Mouse (Mus musculus): ENCODE data around the gene Tram2. TPM values are rescaled to one million over a fixed set of nuclear protein-coding genes. Genes with fewer than 3 reads are reported as not detected.
A peak's percentile ranks its signal among the peaks of the same experiment; 100 is the strongest.

The Tram2 gene
- polyA plus RNA-seq, 1 experiment, result 6.7 TPM

- Histone ChIP-seq H3K4me3 (replicated peaks; ENCODE audit: control insufficient read depth, low read depth, low read length) (no peak overlapping the region), H3K4me1 (ENCODE audit: control insufficient read depth, insufficient read depth, low read length) (peaks cover 2% of the 10 kb centered on the region), H3K27ac (ENCODE audit: control insufficient read depth, insufficient read depth, low read depth, low read length, poor library complexity) (no peak overlapping the region)
- WGBS, result 82% methylated on average over 9 of the region's 9 CpGs
- TF ChIP-seq CTCF (IDR thresholded peaks at IDR 0.05; ENCODE audit: control insufficient read depth, insufficient read depth, low read length) (no peak), POLR2A (IDR thresholded peaks at IDR 0.05; ENCODE audit: borderline replicate concordance, control insufficient read depth, low read depth, low read length) (no peak)
Observed at GRCm38 (mm10) chr1:21053009-21053408, 26.0 kb downstream of the Tram2 start.

- Histone ChIP-seq H3K27ac (ENCODE audit: control insufficient read depth, insufficient read depth, low read depth, low read length, poor library complexity) (no peak overlapping the region), H3K4me3 (replicated peaks; ENCODE audit: control insufficient read depth, low read depth, low read length) (no peak overlapping the region), H3K4me1 (ENCODE audit: control insufficient read depth, insufficient read depth, low read length) (peaks cover 2% of the 10 kb centered on the region)
- TF ChIP-seq POLR2A (IDR thresholded peaks at IDR 0.05; ENCODE audit: borderline replicate concordance, control insufficient read depth, low read depth, low read length) (no peak), CTCF (IDR thresholded peaks at IDR 0.05; ENCODE audit: control insufficient read depth, insufficient read depth, low read length) (no peak)
- WGBS, result 80% methylated on average over 5 of the region's 5 CpGs
Observed at GRCm38 (mm10) chr1:21052608-21053007, 26.4 kb downstream of the Tram2 start.

- WGBS, result 57% methylated on average over 5 of the region's 5 CpGs
- H3K4me1 ChIP-seq (ENCODE audit: control insufficient read depth, insufficient read depth, low read length), result peaks cover 2% of the 10 kb centered on the region
- TF ChIP-seq CTCF (IDR thresholded peaks at IDR 0.05; ENCODE audit: control insufficient read depth, insufficient read depth, low read length) (no peak), POLR2A (IDR thresholded peaks at IDR 0.05; ENCODE audit: borderline replicate concordance, control insufficient read depth, low read depth, low read length) (no peak)
- H3K4me3 ChIP-seq (replicated peaks; ENCODE audit: control insufficient read depth, low read depth, low read length), result no peak overlapping the region
- no peak overlapping the region for H3K27ac ChIP-seq (ENCODE audit: control insufficient read depth, insufficient read depth, low read depth, low read length, poor library complexity)
Observed at GRCm38 (mm10) chr1:21052132-21052545, 26.9 kb downstream of the Tram2 start.

- H3K27ac ChIP-seq (ENCODE audit: control insufficient read depth, insufficient read depth, low read depth, low read length, poor library complexity), result no peak overlapping the region
- H3K4me3 ChIP-seq (replicated peaks; ENCODE audit: control insufficient read depth, low read depth, low read length), result no peak overlapping the region
- peaks cover 2% of the 10 kb centered on the region for H3K4me1 ChIP-seq (ENCODE audit: control insufficient read depth, insufficient read depth, low read length)
- TF ChIP-seq CTCF (IDR thresholded peaks at IDR 0.05; ENCODE audit: control insufficient read depth, insufficient read depth, low read length) (no peak; the same call in 1 of the 2 replicates), POLR2A (IDR thresholded peaks at IDR 0.05; ENCODE audit: borderline replicate concordance, control insufficient read depth, low read depth, low read length) (no peak)
- 43% methylated on average over 5 of the region's 5 CpGs for WGBS
Observed at GRCm38 (mm10) chr1:21049005-21049404, 30.0 kb downstream of the Tram2 start.

- 67% methylated on average over 8 of the region's 8 CpGs for WGBS
- H3K4me3 ChIP-seq (replicated peaks; ENCODE audit: control insufficient read depth, low read depth, low read length), result no peak overlapping the region
- H3K4me1 ChIP-seq (ENCODE audit: control insufficient read depth, insufficient read depth, low read length), result peaks cover 2% of the 10 kb centered on the region
- TF ChIP-seq POLR2A (IDR thresholded peaks at IDR 0.05; ENCODE audit: borderline replicate concordance, control insufficient read depth, low read depth, low read length) (no peak), CTCF (IDR thresholded peaks at IDR 0.05; ENCODE audit: control insufficient read depth, insufficient read depth, low read length) (no peak)
- H3K27ac ChIP-seq (ENCODE audit: control insufficient read depth, insufficient read depth, low read depth, low read length, poor library complexity), result no peak overlapping the region
Observed at GRCm38 (mm10) chr1:21048402-21048801, 30.6 kb downstream of the Tram2 start.

GRCm38 (mm10) chr1:21042461-21042860 is 36.6 kb downstream of the Tram2 start:
- H3K4me1 ChIP-seq (ENCODE audit: control insufficient read depth, insufficient read depth, low read length), result no peaks in the 10 kb centered on the region; the same call in 1 of the 2 replicates
- TF ChIP-seq POLR2A (IDR thresholded peaks at IDR 0.05; ENCODE audit: borderline replicate concordance, control insufficient read depth, low read depth, low read length), result no peak
- no peak for TF ChIP-seq CTCF (IDR thresholded peaks at IDR 0.05; ENCODE audit: control insufficient read depth, insufficient read depth, low read length)
- WGBS, result 79% methylated on average over 7 of the region's 7 CpGs

GRCm38 (mm10) chr1:21040610-21041326 is 38.3 kb downstream of the Tram2 start:
- Histone ChIP-seq H3K27ac (ENCODE audit: control insufficient read depth, insufficient read depth, low read depth, low read length, poor library complexity) (peak overlapping the region; percentile 77), H3K4me3 (replicated peaks; ENCODE audit: control insufficient read depth, low read depth, low read length) (no peak overlapping the region), H3K4me1 (ENCODE audit: control insufficient read depth, insufficient read depth, low read length) (no peaks in the 10 kb centered on the region; the same call in 1 of the 2 replicates)
- no peak for TF ChIP-seq POLR2A (IDR thresholded peaks at IDR 0.05; ENCODE audit: borderline replicate concordance, control insufficient read depth, low read depth, low read length)
- TF ChIP-seq CTCF (IDR thresholded peaks at IDR 0.05; ENCODE audit: control insufficient read depth, insufficient read depth, low read length), result no peak
- 70% methylated on average over 7 of the region's 7 CpGs for WGBS

More at GRCm38 (mm10) chr1:21042461-21042860, 36.6 kb downstream of the Tram2 start:
- H3K27ac ChIP-seq (ENCODE audit: control insufficient read depth, insufficient read depth, low read depth, low read length, poor library complexity), result no peak overlapping the region
- H3K4me3 ChIP-seq (replicated peaks; ENCODE audit: control insufficient read depth, low read depth, low read length), result no peak overlapping the region

- Histone ChIP-seq H3K4me1 (ENCODE audit: control insufficient read depth, insufficient read depth, low read length) (no peaks in the 10 kb centered on the region; the same call in 1 of the 2 replicates), H3K27ac (ENCODE audit: control insufficient read depth, insufficient read depth, low read depth, low read length, poor library complexity) (peak overlapping the region; percentile 77; the same call in 1 of the 2 replicates), H3K4me3 (replicated peaks; ENCODE audit: control insufficient read depth, low read depth, low read length) (no peak overlapping the region)
- WGBS, result 69% methylated on average over 7 of the region's 7 CpGs
- TF ChIP-seq CTCF (IDR thresholded peaks at IDR 0.05; ENCODE audit: control insufficient read depth, insufficient read depth, low read length), result no peak
- no peak for TF ChIP-seq POLR2A (IDR thresholded peaks at IDR 0.05; ENCODE audit: borderline replicate concordance, control insufficient read depth, low read depth, low read length)
Observed at GRCm38 (mm10) chr1:21040173-21040572, 38.9 kb downstream of the Tram2 start.

Measured in bone marrow, adult 2 months (tissue).